8 mouse cellular contexts compared by ENCODE assay signal in genomic region chr16:38729610-38730288, GRCm38 (mm10). TPM values are rescaled to one million over a fixed set of nuclear protein-coding genes. Genes with fewer than 3 reads are reported as not detected.
DNase-seq lines count a peak whose midpoint lies in the region; ATAC-seq and TF ChIP-seq lines count a peak whose summit lies in the region.

No protein-coding gene starts in this region.

- H3K4me1 ChIP-seq in forebrain, embryonic 13.5 days = no peaks in the 10 kb centered on the region
- no peaks in the 10 kb centered on the region for H3K4me1 ChIP-seq in forebrain, embryonic 12.5 days
- H3K4me1 ChIP-seq in thymus, adult 2 months (replicated peaks; ENCODE audit: control insufficient read depth, insufficient read depth, low read length) = no peaks in the 10 kb centered on the region; the same call in 1 of the 2 replicates
- peaks cover 11% of the 10 kb centered on the region; the same call in 1 of the 2 replicates for H3K4me1 ChIP-seq in heart, embryonic 12.5 days (replicated peaks)
- H3K4me1 ChIP-seq in limb, embryonic 15.5 days = peaks cover 18% of the 10 kb centered on the region

- peak; percentile 19 for DNase-seq in thymus, adult 2 months
- no peak for DNase-seq in thymus, postnatal 36 days
- no peak for DNase-seq in natural killer cell, adult 2 months (ENCODE audit: low spot score in 2 of 2)
- DNase-seq in cerebellum, adult 11-12 months = no peak

- H3K36me3 ChIP-seq in forebrain, embryonic 13.5 days (ENCODE audit: poor library complexity, severe bottlenecking) = no peaks in the 10 kb centered on the region
- H3K36me3 ChIP-seq in forebrain, embryonic 12.5 days (replicated peaks) = no peaks in the 10 kb centered on the region
- no peaks in the 10 kb centered on the region for H3K36me3 ChIP-seq in thymus, adult 2 months (ENCODE audit: control insufficient read depth, insufficient read depth, low read length)
- H3K36me3 ChIP-seq in heart, embryonic 12.5 days = no peaks in the 10 kb centered on the region
- no peaks in the 10 kb centered on the region for H3K36me3 ChIP-seq in limb, embryonic 15.5 days

- TF ChIP-seq CTCF in thymus, adult 2 months (IDR thresholded peaks at IDR 0.05; ENCODE audit: borderline replicate concordance, control insufficient read depth, extremely low read depth, insufficient read depth, low read length, poor library complexity) = no peak

- no peaks in the 10 kb centered on the region for H3K27me3 ChIP-seq in forebrain, embryonic 13.5 days
- no peaks in the 10 kb centered on the region for H3K27me3 ChIP-seq in forebrain, embryonic 12.5 days
- H3K27me3 ChIP-seq in thymus, adult 2 months (ENCODE audit: control insufficient read depth, insufficient read depth, low read length) = no peaks in the 10 kb centered on the region
- no peaks in the 10 kb centered on the region for H3K27me3 ChIP-seq in heart, embryonic 12.5 days (replicated peaks)
- no peaks in the 10 kb centered on the region for H3K27me3 ChIP-seq in limb, embryonic 15.5 days

- peak; percentile 76; the same call in 1 of the 2 replicates for ATAC-seq in forebrain, embryonic 13.5 days
- no peak for ATAC-seq in forebrain, embryonic 12.5 days (ENCODE audit: low FRiP score)
- ATAC-seq in heart, embryonic 12.5 days (ENCODE audit: insufficient number of reproducible peaks, low FRiP score) = peak; percentile 46; the same call in 1 of the 2 replicates
- peak; percentile 64; the same call in 1 of the 2 replicates for ATAC-seq in limb, embryonic 15.5 days (ENCODE audit: insufficient number of reproducible peaks, low FRiP score, low TSS enrichment, low read depth)

- no peak overlapping the region for H3K9ac ChIP-seq in forebrain, embryonic 13.5 days
- H3K9ac ChIP-seq in forebrain, embryonic 12.5 days = no peak overlapping the region
- no peak overlapping the region for H3K9ac ChIP-seq in heart, embryonic 12.5 days
- H3K9ac ChIP-seq in limb, embryonic 15.5 days = no peak overlapping the region

- H3K9me3 ChIP-seq in forebrain, embryonic 13.5 days (replicated peaks) = no peaks in the 10 kb centered on the region
- H3K9me3 ChIP-seq in forebrain, embryonic 12.5 days = no peaks in the 10 kb centered on the region
- H3K9me3 ChIP-seq in heart, embryonic 12.5 days (replicated peaks) = no peaks in the 10 kb centered on the region; the same call in 1 of the 2 replicates
- no peaks in the 10 kb centered on the region for H3K9me3 ChIP-seq in limb, embryonic 15.5 days

- TF ChIP-seq POLR2A in thymus, adult 2 months (IDR thresholded peaks at IDR 0.05; ENCODE audit: control insufficient read depth, extremely low read depth, insufficient read depth, low read length, poor library complexity) = no peak

- H3K27ac ChIP-seq in forebrain, embryonic 13.5 days = no peak overlapping the region
- H3K27ac ChIP-seq in forebrain, embryonic 12.5 days = no peak overlapping the region
- H3K27ac ChIP-seq in thymus, adult 2 months (ENCODE audit: control insufficient read depth, insufficient read depth, low read length) = no peak overlapping the region
- H3K27ac ChIP-seq in heart, embryonic 12.5 days (ENCODE audit: poor library complexity, severe bottlenecking) = peak overlapping the region; percentile 66; the same call in 1 of the 2 replicates
- peak overlapping the region; percentile 81 for H3K27ac ChIP-seq in limb, embryonic 15.5 days

- H3K4me2 ChIP-seq in forebrain, embryonic 13.5 days = no peak overlapping the region
- no peak overlapping the region for H3K4me2 ChIP-seq in forebrain, embryonic 12.5 days
- peak overlapping the region; percentile 48 for H3K4me2 ChIP-seq in heart, embryonic 12.5 days
- peak overlapping the region; percentile 53 for H3K4me2 ChIP-seq in limb, embryonic 15.5 days

- no peak overlapping the region for H3K4me3 ChIP-seq in forebrain, embryonic 13.5 days
- H3K4me3 ChIP-seq in forebrain, embryonic 12.5 days (replicated peaks) = no peak overlapping the region
- no peak overlapping the region for H3K4me3 ChIP-seq in thymus, adult 2 months (ENCODE audit: control insufficient read depth, insufficient read depth, low read length)
- no peak overlapping the region; the same call in 1 of the 2 replicates for H3K4me3 ChIP-seq in heart, embryonic 12.5 days
- peak overlapping the region; percentile 27 for H3K4me3 ChIP-seq in limb, embryonic 15.5 days

- 67% methylated on average over 15 of the region's 15 CpGs for WGBS in forebrain, embryonic 13.5 days
- 71% methylated on average over 15 of the region's 15 CpGs for WGBS in forebrain, embryonic 12.5 days
- 23% methylated on average over 15 of the region's 15 CpGs for WGBS in thymus, adult 2 months
- WGBS in heart, embryonic 12.5 days = 46% methylated on average over 15 of the region's 15 CpGs
- 24% methylated on average over 15 of the region's 15 CpGs for WGBS in limb, embryonic 15.5 days

RNA-seq across cellular contexts. Expression of gene B4galt4, which starts 12.3 kb away (rescaled TPM):
- 17.9 and 22.8 TPM in 2 replicates for polyA plus RNA-seq in forebrain, embryonic 13.5 days (2015; fragmentation: Nextera tagmentation; extraction: Ambion mirVana)
- polyA plus RNA-seq in forebrain, embryonic 12.5 days (2016; fragmentation: Nextera tagmentation; extraction: Ambion mirVana) = 21.1 and 25.6 TPM in 2 replicates
- 2.1 TPM in 2 replicates for polyA plus RNA-seq in thymus, adult 2 months (2012; rRNA removed)
- polyA plus RNA-seq in heart, embryonic 12.5 days (2016; fragmentation: Nextera tagmentation; extraction: Ambion mirVana) = 26.6 and 29.8 TPM in 2 replicates
- 26.4 and 26.5 TPM in 2 replicates for polyA plus RNA-seq in limb, embryonic 15.5 days (2015; fragmentation: Nextera tagmentation; extraction: Ambion mirVana)

RNA-seq across cellular contexts. Expression of gene Arhgap31, which starts 16.7 kb away (rescaled TPM):
- 3.1 and 3.6 TPM in 2 replicates for polyA plus RNA-seq in forebrain, embryonic 13.5 days (2015; fragmentation: Nextera tagmentation; extraction: Ambion mirVana)
- 6.4 and 8.8 TPM in 2 replicates for polyA plus RNA-seq in forebrain, embryonic 12.5 days (2016; fragmentation: Nextera tagmentation; extraction: Ambion mirVana)
- 10.2 and 11.4 TPM in 2 replicates for polyA plus RNA-seq in thymus, adult 2 months (2012; rRNA removed)
- polyA plus RNA-seq in heart, embryonic 12.5 days (2016; fragmentation: Nextera tagmentation; extraction: Ambion mirVana) = 43.1 and 47.7 TPM in 2 replicates
- 14.5 and 16.2 TPM in 2 replicates for polyA plus RNA-seq in limb, embryonic 15.5 days (2015; fragmentation: Nextera tagmentation; extraction: Ambion mirVana)

Comparison
In these comparisons a context has a peak if more than half of its experiments do, and no peak if none do; other contexts are left out.
1. H3K27ac ChIP-seq: peak in heart, embryonic 12.5 days (single experiment) and limb, embryonic 15.5 days (single experiment); none in forebrain, embryonic 13.5 days (single experiment), forebrain, embryonic 12.5 days (single experiment) and thymus, adult 2 months (single experiment).
2. H3K4me2 ChIP-seq: peak in heart, embryonic 12.5 days (single experiment) and limb, embryonic 15.5 days (single experiment); none in forebrain, embryonic 13.5 days (single experiment) and forebrain, embryonic 12.5 days (single experiment).